Mouse (Mus musculus) lung, postnatal 0 days (tissue): ENCODE data around the gene Zfp326. TPM values are rescaled to one million over a fixed set of nuclear protein-coding genes. Genes with fewer than 3 reads are reported as not detected.
A peak's percentile ranks its signal among the peaks of the same experiment; 100 is the strongest.

Experiments
- ATAC-seq: fragments of 200-750 bp; cut with Nextera tagmentation; 2 replicates; pipeline ENCODE4 v1.8.0; 2017; ENCODE audit warnings: moderate library complexity
- DNase-seq: peaks from one replicate; pipeline ENCODE4 v3.0.0-alpha.2; 2016; ENCODE audit warnings: low spot score
- H3K27ac ChIP-seq: fragments of 300-500 bp; sonication (generic); 2 replicates; pipeline ENCODE4 v1.5.1; 2014; ENCODE audit warnings: antibody characterized with exemption, mild to moderate bottlenecking, low read length, mixed read lengths
- H3K27me3 ChIP-seq: fragments of 300-500 bp; sonication (generic); replicated peaks from 2 replicates; pipeline ENCODE4 v1.6.1; 2014; ENCODE audit warnings: low read length, mixed read lengths; ENCODE audit not compliant: insufficient read depth
- H3K36me3 ChIP-seq: fragments of 300-500 bp; sonication (generic); 2 replicates; pipeline ENCODE4 v1.6.1; 2014; ENCODE audit warnings: low read length, mixed read lengths; ENCODE audit not compliant: insufficient read depth
- H3K4me1 ChIP-seq: fragments of 300-500 bp; sonication (generic); 2 replicates; pipeline ENCODE4 v1.6.1; 2014; ENCODE audit warnings: antibody characterized with exemption, low read depth, low read length, mixed read lengths; ENCODE audit not compliant: insufficient read depth
- H3K4me2 ChIP-seq: fragments of 300-500 bp; sonication (generic); replicated peaks from 2 replicates; pipeline ENCODE4 v1.6.1; 2014; ENCODE audit warnings: low read depth, mild to moderate bottlenecking, low read length, moderate library complexity, mixed read lengths
- H3K4me3 ChIP-seq: fragments of 300-500 bp; sonication (generic); 2 replicates; pipeline ENCODE4 v1.5.1; 2014; ENCODE audit warnings: low read depth, low read length
- H3K9ac ChIP-seq: fragments of 300-500 bp; sonication (generic); replicated peaks from 2 replicates; pipeline ENCODE4 v1.6.1; 2014; ENCODE audit warnings: low read depth, mild to moderate bottlenecking
- H3K9me3 ChIP-seq: fragments of 300-500 bp; sonication (generic); 2 replicates; pipeline ENCODE4 v1.6.1; 2016; ENCODE audit warnings: low read length, mixed read lengths
- CTCF ChIP-seq: IDR thresholded peaks from 2 replicates; pipeline ENCODE4 v1.5.1; 2016; ENCODE audit warnings: antibody characterized with exemption, mild to moderate bottlenecking
- EP300 ChIP-seq: IDR thresholded peaks from 2 replicates; pipeline ENCODE4 v1.6.1; 2016; ENCODE audit warnings: antibody characterized with exemption, mild to moderate bottlenecking, control low read depth
- WGBS: fragments of 180-500 bp; shearing (Covaris S2); extraction: QIAGEN DNeasy Blood & Tissue Kit; methylation state at CpG from one replicate; pipeline ENCODE4 v1.1.7; 2014; 5-methylcytosine and 5-hydroxymethylcytosine counted together
- polyA plus RNA-seq: library from polyadenylated mRNA; unstranded; fragments of >200 nt; fragmentation: Nextera tagmentation; extraction: Ambion mirVana; gene quantifications from 2 replicates; pipeline ENCODE4 v1.2.1, GENCODE M21; 2015

Gene Zfp326
- polyA plus RNA-seq, 1 experiment from 2014 or later: 28.5 TPM

- no peak for DNase-seq
- 73% methylated on average over 12 of the region's 12 CpGs for WGBS
- Histone ChIP-seq H3K27me3 (no peaks in the 10 kb centered on the region), H3K27ac (no peak overlapping the region), H3K4me3 (no peak overlapping the region), H3K4me2 (no peak overlapping the region), H3K4me1 (no peaks in the 10 kb centered on the region), H3K36me3 (no peaks in the 10 kb centered on the region), H3K9me3 (no peaks in the 10 kb centered on the region), H3K9ac (no peak overlapping the region)
- TF ChIP-seq CTCF (no peak), EP300 (no peak)
- ATAC-seq: no peak
These were observed 46.6 kb downstream of the Zfp326 start for GRCm38 (mm10) chr5:105922818-105923487.

GRCm38 (mm10) chr5:105924347-105924746 lies 48.0 kb downstream of the Zfp326 start:
- 82% methylated on average over 8 of the region's 8 CpGs for WGBS
- Histone ChIP-seq H3K9ac (no peak overlapping the region), H3K27ac (no peak overlapping the region), H3K4me1 (no peaks in the 10 kb centered on the region), H3K4me2 (no peak overlapping the region), H3K9me3 (no peaks in the 10 kb centered on the region), H3K36me3 (no peaks in the 10 kb centered on the region), H3K27me3 (no peaks in the 10 kb centered on the region), H3K4me3 (no peak overlapping the region)
- no peak for ATAC-seq
- TF ChIP-seq EP300 (no peak), CTCF (no peak)
- no peak for DNase-seq

- Histone ChIP-seq H3K9ac (no peak overlapping the region), H3K27me3 (no peaks in the 10 kb centered on the region), H3K4me1 (no peaks in the 10 kb centered on the region), H3K4me2 (no peak overlapping the region), H3K9me3 (no peaks in the 10 kb centered on the region), H3K36me3 (no peaks in the 10 kb centered on the region), H3K27ac (no peak overlapping the region), H3K4me3 (no peak overlapping the region)
- ATAC-seq (no peak), DNase-seq (no peak)
- WGBS: 64% methylated on average over 14 of the region's 14 CpGs
- TF ChIP-seq CTCF (peak; percentile 53), EP300 (no peak)
These were observed 49.3 kb downstream of the Zfp326 start for GRCm38 (mm10) chr5:105925568-105926255.

- H3K9me3 ChIP-seq: no peaks in the 10 kb centered on the region
- H3K27ac ChIP-seq: no peak overlapping the region
- H3K9ac ChIP-seq: no peak overlapping the region
- H3K4me1 ChIP-seq: no peaks in the 10 kb centered on the region
- H3K36me3 ChIP-seq: no peaks in the 10 kb centered on the region
- WGBS: 20% methylated on average over 3 of the region's 3 CpGs
- DNase-seq (peak; percentile 25), ATAC-seq (no peak)
- no peak overlapping the region for H3K4me3 ChIP-seq
- H3K27me3 ChIP-seq: no peaks in the 10 kb centered on the region
- peak; percentile 80 for TF ChIP-seq CTCF
- TF ChIP-seq EP300: no peak
- no peak overlapping the region for H3K4me2 ChIP-seq
These were observed 53.9 kb downstream of the Zfp326 start for GRCm38 (mm10) chr5:105930282-105930681.

GRCm38 (mm10) chr5:105932392-105932791 lies 56.0 kb downstream of the Zfp326 start:
- Histone ChIP-seq H3K4me3 (no peak overlapping the region), H3K9ac (no peak overlapping the region), H3K4me1 (no peaks in the 10 kb centered on the region), H3K4me2 (no peak overlapping the region), H3K27ac (no peak overlapping the region), H3K27me3 (no peaks in the 10 kb centered on the region), H3K9me3 (no peaks in the 10 kb centered on the region), H3K36me3 (no peaks in the 10 kb centered on the region)
- TF ChIP-seq CTCF (no peak), EP300 (no peak)
- 100% methylated on average over 1 of the region's 1 CpGs for WGBS
- ATAC-seq (no peak), DNase-seq (no peak)

- H3K4me2 ChIP-seq: no peak overlapping the region
These were observed 65.6 kb downstream of the Zfp326 start for GRCm38 (mm10) chr5:105941951-105942350.

More at GRCm38 (mm10) chr5:105941951-105942350, 65.6 kb downstream of the Zfp326 start:
- H3K4me3 ChIP-seq: no peak overlapping the region
- TF ChIP-seq CTCF (no peak), EP300 (no peak)
- no peak overlapping the region for H3K9ac ChIP-seq
- H3K27ac ChIP-seq: no peak overlapping the region
- H3K9me3 ChIP-seq: no peaks in the 10 kb centered on the region
- no peaks in the 10 kb centered on the region for H3K36me3 ChIP-seq
- WGBS: 69% methylated on average over 2 of the region's 2 CpGs
- H3K27me3 ChIP-seq: no peaks in the 10 kb centered on the region
- DNase-seq (no peak), ATAC-seq (no peak)
- no peaks in the 10 kb centered on the region for H3K4me1 ChIP-seq

Other genes with a start within 250 kb of the Zfp326 start
- gene Lrrc8d, start 176.6 kb upstream of the Zfp326 start, polyA plus RNA-seq: 20.5 and 23.2 TPM in 2 replicates